Mouse (Mus musculus) limb, embryonic 14.5 days (tissue): ENCODE results near the gene Trp53i11. TPM values are rescaled to one million over a fixed set of nuclear protein-coding genes. Genes with fewer than 3 reads are reported as not detected.

Experiments
- ATAC-seq: fragments of 200-750 bp; cut with Nextera tagmentation; 2 replicates; pipeline ENCODE4 v1.8.0; 2017; ENCODE audit warnings: low read depth, moderate number of reproducible peaks, moderate TSS enrichment; ENCODE audit not compliant: low FRiP score
- DNase-seq: peaks from one replicate; pipeline ENCODE4 v3.0.0-alpha.2; 2015; ENCODE audit warnings: low spot score
- H3K27ac ChIP-seq: fragments of 300-500 bp; sonication (generic); replicated peaks from 2 replicates; pipeline ENCODE4 v1.5.1; 2014; ENCODE audit warnings: low read depth, mild to moderate bottlenecking, low read length, moderate library complexity, mixed read lengths
- H3K27me3 ChIP-seq: fragments of 300-500 bp; sonication (generic); 2 replicates; pipeline ENCODE4 v1.6.1; 2014; ENCODE audit warnings: low read length, mixed read lengths; ENCODE audit not compliant: control insufficient read depth, insufficient read depth
- H3K36me3 ChIP-seq: fragments of 300-500 bp; sonication (generic); 2 replicates; pipeline ENCODE4 v1.6.1; 2014; ENCODE audit warnings: mild to moderate bottlenecking, low read length, moderate library complexity, mixed read lengths; ENCODE audit not compliant: control insufficient read depth, insufficient read depth
- H3K4me1 ChIP-seq: fragments of 300-500 bp; sonication (generic); 2 replicates; pipeline ENCODE4 v1.6.1; 2014; ENCODE audit warnings: antibody characterized with exemption, low read length, mixed read lengths; ENCODE audit not compliant: control insufficient read depth, insufficient read depth
- H3K4me2 ChIP-seq: fragments of 300-500 bp; sonication (generic); replicated peaks from 2 replicates; pipeline ENCODE4 v1.6.1; 2014; ENCODE audit warnings: low read depth, mild to moderate bottlenecking, low read length, moderate library complexity; ENCODE audit not compliant: severe bottlenecking
- H3K4me3 ChIP-seq: fragments of 300-500 bp; sonication (generic); replicated peaks from 2 replicates; pipeline ENCODE4 v1.5.1; 2014; ENCODE audit warnings: low read length
- H3K9ac ChIP-seq: fragments of 300-500 bp; sonication (generic); 2 replicates; pipeline ENCODE4 v1.6.1; 2014; ENCODE audit warnings: mild to moderate bottlenecking, low read depth, low read length, moderate library complexity; ENCODE audit not compliant: severe bottlenecking
- H3K9me3 ChIP-seq: fragments of 300-500 bp; sonication (generic); 2 replicates; pipeline ENCODE4 v1.6.1; 2016; ENCODE audit warnings: low read length; ENCODE audit not compliant: control insufficient read depth
- POLR2A ChIP-seq: fragments of 200-500 bp; IDR thresholded peaks from 2 replicates; pipeline ENCODE4 v1.8.0; 2012; ENCODE audit warnings: inconsistent platforms, mild to moderate bottlenecking, moderate library complexity, borderline replicate concordance; ENCODE audit not compliant: insufficient read depth, insufficient read length; ENCODE audit errors: extremely low read depth
- WGBS: fragments of 180-500 bp; shearing (Covaris S2); extraction: QIAGEN DNeasy Blood & Tissue Kit; methylation state at CpG from one replicate; pipeline ENCODE4 v1.1.7; 2014; 5-methylcytosine and 5-hydroxymethylcytosine counted together
- polyA plus RNA-seq, 2 experiments: library from polyadenylated mRNA; depleted of rRNA in 1 of 2; stranded (reverse) in 1 of 2; unstranded in 1 of 2; fragments of >200 nt; fragmentation: Nextera tagmentation in 1 of 2; extraction: Ambion mirVana in 1 of 2; gene quantifications; 2 replicates each; pipeline versions ENCODE4 v1.2.1 to v1.2.3; 2012 to 2014

Trp53i11 gene
- polyA plus RNA-seq, 2 experiments = 26.6 to 30.5 TPM

- TF ChIP-seq POLR2A = no peak
- peaks cover 41% of the 10 kb centered on the region for H3K27me3 ChIP-seq
- H3K27ac ChIP-seq = no peak overlapping the region
- H3K9me3 ChIP-seq = no peaks in the 10 kb centered on the region
- no peak overlapping the region for H3K4me3 ChIP-seq
- WGBS = 6% methylated on average over 17 of the region's 17 CpGs
- H3K4me2 ChIP-seq = peak overlapping the region; percentile 13; the same call in 1 of the 2 replicates
- H3K9ac ChIP-seq = no peak overlapping the region
- no peaks in the 10 kb centered on the region for H3K36me3 ChIP-seq
- ATAC-seq (no peak), DNase-seq (no peak)
- H3K4me1 ChIP-seq = peaks cover 27% of the 10 kb centered on the region
Observed at GRCm38 (mm10) chr2:93176871-93177667, 10.3 kb upstream of the Trp53i11 start.

DNA sequence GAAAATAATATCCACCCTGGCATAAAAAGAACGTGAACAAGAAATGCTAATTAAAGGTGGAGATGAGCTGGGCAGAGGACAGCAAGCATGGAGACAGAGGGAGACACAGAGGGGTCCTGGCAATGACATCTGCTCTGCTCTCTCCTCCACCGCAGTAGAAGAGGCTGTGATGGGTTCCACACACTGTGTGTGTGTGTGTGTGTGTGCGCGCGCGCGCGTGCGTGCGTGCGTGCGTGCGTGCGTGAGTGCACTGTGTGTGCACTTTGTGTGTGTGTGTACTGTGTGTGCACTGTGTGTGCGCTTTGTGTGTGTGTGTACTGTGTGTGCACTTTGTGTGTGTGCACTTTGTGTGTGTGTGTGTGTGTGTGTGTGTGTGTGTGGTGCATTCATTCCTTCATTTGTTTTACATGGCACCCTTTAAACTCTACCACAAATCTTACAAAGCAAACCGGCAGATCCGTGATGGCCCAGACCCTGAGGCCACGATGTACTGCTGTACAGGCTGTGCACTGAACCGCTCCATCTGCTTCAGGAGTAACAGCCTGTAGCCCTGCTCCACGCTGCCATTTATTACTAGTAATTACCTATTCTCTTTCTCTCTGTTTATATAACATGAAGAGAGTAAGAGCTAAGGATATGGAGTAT is 9.6 kb upstream of the Trp53i11 start:
- no peak for ATAC-seq
- DNase-seq = no peak
- Histone ChIP-seq H3K9ac (no peak overlapping the region), H3K36me3 (no peaks in the 10 kb centered on the region), H3K27ac (no peak overlapping the region), H3K4me3 (no peak overlapping the region), H3K27me3 (peaks cover 44% of the 10 kb centered on the region), H3K4me2 (no peak overlapping the region), H3K9me3 (no peaks in the 10 kb centered on the region), H3K4me1 (peaks cover 27% of the 10 kb centered on the region)
- no peak for TF ChIP-seq POLR2A
- 76% methylated on average over 20 of the region's 20 CpGs for WGBS

DNA sequence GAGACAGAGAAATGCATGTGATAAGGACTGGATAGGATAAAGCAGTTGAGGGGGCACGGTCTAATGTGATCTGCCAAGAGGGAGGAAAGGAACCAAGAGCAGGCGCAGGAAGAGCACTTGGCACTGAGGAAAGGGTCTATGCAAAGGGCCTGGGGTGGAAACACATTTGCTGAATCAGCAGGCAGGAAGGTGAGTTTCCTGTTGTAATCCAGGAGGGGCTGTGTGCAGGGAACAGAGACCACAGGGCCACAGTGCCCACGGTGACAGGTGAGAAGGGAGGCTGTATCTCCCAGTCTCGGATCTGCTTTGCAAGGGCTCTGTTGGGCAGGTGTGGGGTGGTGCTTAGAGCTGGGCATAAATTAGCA is 9.1 kb upstream of the Trp53i11 start:
- no peak for TF ChIP-seq POLR2A
- Histone ChIP-seq H3K9ac (no peak overlapping the region), H3K36me3 (no peaks in the 10 kb centered on the region), H3K4me1 (peaks cover 27% of the 10 kb centered on the region), H3K27me3 (peaks cover 44% of the 10 kb centered on the region), H3K9me3 (no peaks in the 10 kb centered on the region), H3K4me2 (no peak overlapping the region), H3K27ac (no peak overlapping the region), H3K4me3 (no peak overlapping the region)
- DNase-seq = no peak
- ATAC-seq = no peak
- 80% methylated on average over 4 of the region's 4 CpGs for WGBS

- H3K27me3 ChIP-seq = peaks cover 44% of the 10 kb centered on the region
- no peak for DNase-seq
- TF ChIP-seq POLR2A = no peak
- H3K4me2 ChIP-seq = no peak overlapping the region
- H3K4me1 ChIP-seq = peaks cover 27% of the 10 kb centered on the region
- H3K9me3 ChIP-seq = no peaks in the 10 kb centered on the region
- no peak overlapping the region for H3K27ac ChIP-seq
- no peak for ATAC-seq
- no peak overlapping the region for H3K9ac ChIP-seq
- H3K36me3 ChIP-seq = no peaks in the 10 kb centered on the region
- no peak overlapping the region for H3K4me3 ChIP-seq
- WGBS = 49% methylated on average over 5 of the region's 5 CpGs
Observed at GRCm38 (mm10) chr2:93179603-93180002, 7.7 kb upstream of the Trp53i11 start.

DNA sequence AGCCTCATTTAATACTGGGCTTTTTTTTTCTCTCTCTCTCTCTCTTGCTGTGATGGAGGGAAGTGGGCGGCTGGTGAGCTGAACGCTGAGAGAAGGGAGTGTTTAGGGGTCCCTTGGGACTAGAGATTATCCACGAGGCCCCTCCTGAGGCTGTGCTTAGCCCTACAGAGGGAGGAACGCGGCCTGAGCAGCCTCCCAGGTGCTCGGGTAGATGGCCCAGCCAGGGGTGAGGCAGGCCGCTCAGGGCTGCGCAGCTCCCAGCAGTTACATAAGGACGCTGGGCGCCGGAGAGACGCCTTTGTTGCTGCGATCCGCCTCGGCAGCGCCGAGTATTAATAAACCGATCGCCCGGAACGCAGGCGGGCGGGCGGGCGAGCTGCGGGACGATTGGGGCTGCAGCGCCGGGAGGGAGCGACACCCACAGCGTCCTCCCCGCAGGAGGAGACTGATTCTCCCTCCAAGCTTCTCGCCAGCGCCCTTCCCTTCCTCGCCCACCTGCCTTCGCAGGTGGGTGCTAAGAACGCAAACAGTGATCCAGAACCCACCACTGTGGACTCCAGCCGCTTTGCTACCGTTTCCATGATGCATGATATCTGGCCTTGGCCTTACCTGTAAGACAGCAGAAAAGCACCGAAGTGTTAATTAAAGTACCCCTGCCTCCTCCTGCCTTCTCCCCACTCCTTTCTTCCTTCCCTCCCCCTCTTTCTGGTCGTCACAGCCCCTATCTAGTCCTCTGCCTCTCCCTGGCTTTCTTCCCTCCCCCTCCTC is 7.1 kb upstream of the Trp53i11 start:
- TF ChIP-seq POLR2A = no peak
- H3K27me3 ChIP-seq = peaks cover 44% of the 10 kb centered on the region
- peaks cover 23% of the 10 kb centered on the region for H3K4me1 ChIP-seq
- H3K9ac ChIP-seq = peak overlapping the region; percentile 38
- H3K9me3 ChIP-seq = no peaks in the 10 kb centered on the region
- 2% methylated on average over 39 of the region's 41 CpGs for WGBS
- DNase-seq = no peak
- H3K4me3 ChIP-seq = peak overlapping the region; percentile 28
- peak overlapping the region; percentile 53 for H3K4me2 ChIP-seq
- H3K36me3 ChIP-seq = no peaks in the 10 kb centered on the region
- ATAC-seq = no peak
- H3K27ac ChIP-seq = no peak overlapping the region
